In genomic region chr10:80995091-80995632, GRCm38 (mm10) we compare ENCODE assay signal across 8 mouse cellular contexts. TPM values are rescaled to one million over a fixed set of nuclear protein-coding genes. Genes with fewer than 3 reads are reported as not detected.
DNase-seq lines count a peak whose midpoint lies in the region; ATAC-seq and TF ChIP-seq lines count a peak whose summit lies in the region.

No protein-coding gene starts in this region.

- peak; percentile 99 for TF ChIP-seq CTCF in cerebellum, adult 2 months (IDR thresholded peaks at IDR 0.05; ENCODE audit: borderline replicate concordance, insufficient read depth, low read depth, low read length)

- ATAC-seq in hematopoietic stem cell, adult 5-6 weeks (replicated peaks in 1 of 2; ENCODE audit: insufficient read depth in 1 of 2, low FRiP score in 2 of 2, low TSS enrichment in 1 of 2, low read depth in 1 of 2, poor library complexity in 2 of 2, severe bottlenecking in 2 of 2) = peak; percentile 57 to 67; a peak in 3 of 4 replicates
- peak; percentile 68 for ATAC-seq in megakaryocyte, adult 5-6 weeks (ENCODE audit: poor library complexity, severe bottlenecking)

- TF ChIP-seq POLR2A in cerebellum, adult 2 months (IDR thresholded peaks at IDR 0.05; ENCODE audit: borderline replicate concordance, insufficient read depth, low read length) = no peak

- 9% methylated on average over 21 of the region's 21 CpGs for WGBS in cerebellum, adult 2 months

- H3K4me1 ChIP-seq in cerebellum, adult 2 months (ENCODE audit: control insufficient read depth, insufficient read depth, low read length) = peaks cover 3% of the 10 kb centered on the region; the same call in 1 of the 2 replicates

- peak overlapping the region; percentile 39 for H3K4me3 ChIP-seq in cerebellum, adult 2 months (replicated peaks; ENCODE audit: insufficient read depth, low read depth, low read length)

- H3K27me3 ChIP-seq in cerebellum, adult 2 months (ENCODE audit: control insufficient read depth, insufficient read depth, low read length) = no peaks in the 10 kb centered on the region

- peak; percentile 85 for DNase-seq in MN1 (ENCODE audit: low spot score)
- peak; percentile 84 to 93 for DNase-seq in cerebellum, adult 2 months
- DNase-seq in forelimb bud, embryonic 11.5 days (ENCODE audit: low read depth, low spot score) = peak; percentile 78
- DNase-seq in left cerebral cortex, adult 11 months (ENCODE audit: low spot score) = peak; percentile 79
- peak; percentile 68 for DNase-seq in retina, postnatal 7 days (ENCODE audit: low read depth, low spot score)
- peak; percentile 50 to 59 for DNase-seq in urinary bladder, adult 18-20 months (ENCODE audit: low spot score in 2 of 2)

- H3K27ac ChIP-seq in cerebellum, adult 2 months (ENCODE audit: insufficient read depth, low read length) = no peak overlapping the region

RNA-seq across cellular contexts. Expression of gene Gng7, which starts 19.6 kb away (rescaled TPM):
- 21.0 and 23.0 TPM in 2 replicates for polyA plus RNA-seq in cerebellum, adult 2 months (2012; rRNA removed)
- total RNA-seq in hematopoietic stem cell, adult 5-6 weeks (2017) = 0.50 and 0.75 TPM in 2 replicates
- 0.11 TPM in 1 of 2 replicates, not detected in the other for total RNA-seq in megakaryocyte, adult 5-6 weeks (2015)
- total RNA-seq in megakaryocyte, adult 5-6 weeks (2017) = 0.26 TPM in 1 of 2 replicates, not detected in the other

RNA-seq across cellular contexts. Expression of gene Diras1, which starts 30.3 kb away (rescaled TPM):
- 126 and 136 TPM in 2 replicates for polyA plus RNA-seq in cerebellum, adult 2 months (2012; rRNA removed)
- not detected in 2 replicates for total RNA-seq in hematopoietic stem cell, adult 5-6 weeks (2017)
- total RNA-seq in megakaryocyte, adult 5-6 weeks (2015) = not detected in 2 replicates
- 0.20 TPM in 1 of 2 replicates, not detected in the other for total RNA-seq in megakaryocyte, adult 5-6 weeks (2017)

RNA-seq across cellular contexts. Expression of gene Slc39a3, which starts 42.1 kb away (rescaled TPM):
- 75.2 and 77.0 TPM in 2 replicates for polyA plus RNA-seq in cerebellum, adult 2 months (2012; rRNA removed)
- total RNA-seq in hematopoietic stem cell, adult 5-6 weeks (2017) = 6.9 and 7.2 TPM in 2 replicates
- total RNA-seq in megakaryocyte, adult 5-6 weeks (2015) = 3.9 and 6.0 TPM in 2 replicates
- 6.2 and 10.2 TPM in 2 replicates for total RNA-seq in megakaryocyte, adult 5-6 weeks (2017)
